Mouse (Mus musculus) megakaryocyte, embryonic 14.5 days (primary cell): ENCODE data around the gene Clca4a.

ENCODE experiments used
- FLI1 ChIP-seq: IDR thresholded peaks from 2 replicates; pipeline ENCODE4 v1.6.1; 2012; ENCODE audit warnings: low read length, inconsistent platforms, mixed read lengths
- GATA1 ChIP-seq: IDR thresholded peaks from 3 replicates; pipeline ENCODE4 v1.6.1; 2012; ENCODE audit warnings: mixed read lengths, low read length, inconsistent platforms, borderline replicate concordance

- TF ChIP-seq GATA1 = no peak
- no peak for TF ChIP-seq FLI1
Measured at GRCm38 (mm10) chr3:144977631-144978030, 2.8 kb upstream of the Clca4a start.
